Mouse (Mus musculus) lung, postnatal 0 days (tissue): ENCODE results near the gene D130043K22Rik. TPM values are rescaled to one million over a fixed set of nuclear protein-coding genes. Genes with fewer than 3 reads are reported as not detected.
"Not testable (repeated sequence)": the region's sequence is repeated elsewhere in the genome, so short reads cannot be mapped to it uniquely, and the experiment has no call there.

Experiments
- ATAC-seq: fragments of 200-750 bp; cut with Nextera tagmentation; 2 replicates; pipeline ENCODE4 v1.8.0; 2017; ENCODE audit warnings: moderate library complexity
- DNase-seq: peaks from one replicate; pipeline ENCODE4 v3.0.0-alpha.2; 2016; ENCODE audit warnings: low spot score
- H3K27ac ChIP-seq: fragments of 300-500 bp; sonication (generic); 2 replicates; pipeline ENCODE4 v1.5.1; 2014; ENCODE audit warnings: antibody characterized with exemption, mild to moderate bottlenecking, low read length, mixed read lengths
- H3K27me3 ChIP-seq: fragments of 300-500 bp; sonication (generic); replicated peaks from 2 replicates; pipeline ENCODE4 v1.6.1; 2014; ENCODE audit warnings: low read length, mixed read lengths; ENCODE audit not compliant: insufficient read depth
- H3K36me3 ChIP-seq: fragments of 300-500 bp; sonication (generic); 2 replicates; pipeline ENCODE4 v1.6.1; 2014; ENCODE audit warnings: low read length, mixed read lengths; ENCODE audit not compliant: insufficient read depth
- H3K4me1 ChIP-seq: fragments of 300-500 bp; sonication (generic); 2 replicates; pipeline ENCODE4 v1.6.1; 2014; ENCODE audit warnings: antibody characterized with exemption, low read depth, low read length, mixed read lengths; ENCODE audit not compliant: insufficient read depth
- H3K4me2 ChIP-seq: fragments of 300-500 bp; sonication (generic); replicated peaks from 2 replicates; pipeline ENCODE4 v1.6.1; 2014; ENCODE audit warnings: low read depth, mild to moderate bottlenecking, low read length, moderate library complexity, mixed read lengths
- H3K4me3 ChIP-seq: fragments of 300-500 bp; sonication (generic); 2 replicates; pipeline ENCODE4 v1.5.1; 2014; ENCODE audit warnings: low read depth, low read length
- H3K9ac ChIP-seq: fragments of 300-500 bp; sonication (generic); replicated peaks from 2 replicates; pipeline ENCODE4 v1.6.1; 2014; ENCODE audit warnings: low read depth, mild to moderate bottlenecking
- H3K9me3 ChIP-seq: fragments of 300-500 bp; sonication (generic); 2 replicates; pipeline ENCODE4 v1.6.1; 2016; ENCODE audit warnings: low read length, mixed read lengths
- CTCF ChIP-seq: IDR thresholded peaks from 2 replicates; pipeline ENCODE4 v1.5.1; 2016; ENCODE audit warnings: antibody characterized with exemption, mild to moderate bottlenecking
- EP300 ChIP-seq: IDR thresholded peaks from 2 replicates; pipeline ENCODE4 v1.6.1; 2016; ENCODE audit warnings: antibody characterized with exemption, mild to moderate bottlenecking, control low read depth
- WGBS: fragments of 180-500 bp; shearing (Covaris S2); extraction: QIAGEN DNeasy Blood & Tissue Kit; methylation state at CpG from one replicate; pipeline ENCODE4 v1.1.7; 2014; 5-methylcytosine and 5-hydroxymethylcytosine counted together
- polyA plus RNA-seq: library from polyadenylated mRNA; unstranded; fragments of >200 nt; fragmentation: Nextera tagmentation; extraction: Ambion mirVana; gene quantifications from 2 replicates; pipeline ENCODE4 v1.2.1, GENCODE M21; 2015

D130043K22Rik gene
- polyA plus RNA-seq, 1 experiment from 2014 or later: 0.35 TPM

DNA sequence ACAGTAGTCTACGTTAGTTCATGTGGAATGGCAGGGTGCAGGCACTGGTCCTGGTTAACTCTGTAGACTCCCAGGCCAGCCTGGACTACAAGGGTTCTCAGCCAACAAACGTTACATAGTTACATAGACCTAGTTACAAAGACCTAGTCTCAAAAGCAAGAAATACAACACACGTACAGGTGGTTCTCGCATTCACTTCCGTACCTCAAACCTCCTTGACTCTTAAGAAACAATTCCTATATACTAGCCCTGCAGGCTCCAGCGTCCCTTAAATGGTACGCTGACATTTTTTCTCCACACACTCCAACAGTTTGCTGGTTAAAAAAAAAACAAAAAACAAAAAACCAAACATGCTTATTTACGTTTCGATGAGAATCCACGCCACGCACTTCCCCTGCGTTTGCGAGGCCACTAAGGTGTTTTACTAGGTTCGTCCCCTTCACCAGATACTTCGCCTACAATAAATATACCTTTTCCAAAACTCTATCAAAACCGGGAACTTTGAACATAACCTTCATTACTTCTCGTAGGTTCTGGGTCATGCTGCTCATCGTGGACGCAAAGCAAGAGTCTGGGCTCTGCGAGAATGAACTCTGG, 14.1 kb upstream of the D130043K22Rik start:
- TF ChIP-seq EP300: no peak
- no peak for TF ChIP-seq CTCF
- peaks cover 4% of the 10 kb centered on the region; the same call in 1 of the 2 replicates for H3K4me1 ChIP-seq
- DNase-seq (peak; percentile 33), ATAC-seq (no peak)
- no peaks in the 10 kb centered on the region for H3K36me3 ChIP-seq
- H3K9ac ChIP-seq: peak overlapping the region; percentile 63
- H3K9me3 ChIP-seq: no peaks in the 10 kb centered on the region
- H3K4me3 ChIP-seq: peak overlapping the region; percentile 83
- peak overlapping the region; percentile 89 for H3K4me2 ChIP-seq
- WGBS: 2% methylated on average over 20 of the region's 20 CpGs
- no peaks in the 10 kb centered on the region for H3K27me3 ChIP-seq
- peak overlapping the region; percentile 83 for H3K27ac ChIP-seq

DNA sequence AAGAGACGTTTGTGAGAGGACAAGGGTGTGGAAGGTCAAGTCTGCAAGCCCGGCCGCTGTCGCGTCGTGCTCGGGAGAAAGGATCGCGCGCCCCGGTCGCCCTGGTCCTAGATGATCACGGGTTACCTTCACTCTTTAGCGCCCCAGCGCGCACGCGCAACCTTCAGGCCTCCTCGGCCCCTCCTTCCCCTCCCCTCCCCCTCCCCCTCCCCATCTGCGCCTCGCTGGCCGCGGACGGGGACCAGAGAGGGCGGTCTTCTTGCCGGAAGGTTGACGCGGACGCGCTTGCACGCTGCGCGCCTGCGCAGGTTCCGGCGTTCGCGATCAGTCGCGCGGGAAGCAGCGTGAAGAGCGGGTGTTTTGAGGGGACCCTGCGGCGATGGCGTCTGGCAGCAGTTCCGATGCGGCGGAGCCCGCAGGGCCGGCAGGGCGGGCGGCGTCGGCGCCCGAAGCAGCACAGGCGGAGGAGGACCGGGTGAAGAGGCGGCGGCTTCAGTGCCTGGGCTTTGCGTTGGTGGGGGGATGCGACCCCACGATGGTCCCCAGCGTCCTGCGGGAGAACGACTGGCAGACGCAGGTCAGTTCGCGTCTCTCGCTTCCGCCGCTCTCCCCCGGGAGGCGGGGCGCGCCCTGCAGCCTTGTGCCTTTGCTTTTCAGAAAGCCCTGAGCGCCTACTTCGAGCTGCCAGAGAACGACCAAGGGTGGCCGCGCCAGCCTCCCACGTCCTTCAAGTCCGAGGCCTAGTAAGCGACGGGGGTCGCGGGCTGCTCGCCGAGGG, 13.4 kb upstream of the D130043K22Rik start, which contains the start of the genes Acot13 and Tdp2:
Gene Acot13 (minus strand): TSS at position 188 of the 778 bp plus-strand sequence.
Gene Tdp2 (plus strand): TSS at position 327 of the 778 bp plus-strand sequence.
- peak within 1 kb of the TSS; percentile 95 for H3K27ac ChIP-seq
- under 1% methylated on average over 76 of the region's 90 CpGs for WGBS
- TF ChIP-seq CTCF: peak; percentile 29
- TF ChIP-seq EP300: no peak
- no peaks in the 10 kb centered on the region for H3K27me3 ChIP-seq
- H3K36me3 ChIP-seq: no peaks in the 10 kb centered on the region
- peaks cover 4% of the 10 kb centered on the region; the same call in 1 of the 2 replicates for H3K4me1 ChIP-seq
- no peaks in the 10 kb centered on the region for H3K9me3 ChIP-seq
- DNase-seq: peak; percentile 98
- peak within 1 kb of the TSS; percentile 83 for H3K4me3 ChIP-seq
- peak within 1 kb of the TSS; percentile 89 for H3K4me2 ChIP-seq
- peak; percentile 98 for ATAC-seq
- H3K9ac ChIP-seq: peak within 1 kb of the TSS; percentile 84

DNA sequence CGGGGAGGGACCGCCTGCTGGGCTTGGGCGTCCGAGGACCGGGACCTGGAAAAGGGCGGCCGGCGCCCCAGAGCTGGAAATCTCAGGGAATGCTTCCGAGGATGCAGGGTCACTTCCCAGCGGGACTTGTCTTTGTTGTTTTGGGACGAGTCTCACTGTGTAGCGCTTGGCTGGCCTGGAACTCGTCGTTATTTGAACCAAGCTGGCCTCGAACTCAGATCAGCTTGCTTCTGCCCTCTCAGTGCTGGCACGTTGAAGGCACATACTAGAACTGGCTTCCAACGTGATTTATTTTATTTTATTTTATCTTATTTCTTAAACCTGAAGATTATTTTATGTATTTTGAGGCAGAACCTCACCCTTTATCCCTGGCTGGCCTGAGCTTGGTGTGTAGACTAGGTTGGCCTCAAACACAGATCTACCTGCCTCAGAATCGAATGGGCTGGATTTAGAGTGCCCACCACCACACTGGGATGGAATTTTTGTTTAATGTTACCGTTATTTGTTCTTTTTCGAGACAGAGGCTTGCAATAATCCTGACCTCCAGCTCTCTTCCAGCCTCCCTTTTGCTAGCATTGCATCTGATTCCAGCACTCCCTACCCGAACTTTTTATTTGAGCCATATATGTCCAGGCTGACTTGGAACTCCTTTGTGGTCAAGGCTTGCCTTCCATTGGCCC, 12.7 kb upstream of the D130043K22Rik start:
- peak overlapping the region; percentile 84 for H3K9ac ChIP-seq
- no peaks in the 10 kb centered on the region for H3K9me3 ChIP-seq
- 2% methylated on average over 21 of the region's 21 CpGs for WGBS
- H3K36me3 ChIP-seq: no peaks in the 10 kb centered on the region
- H3K4me2 ChIP-seq: peak overlapping the region; percentile 89
- H3K27ac ChIP-seq: peak overlapping the region; percentile 95
- no peak for ATAC-seq
- no peaks in the 10 kb centered on the region for H3K27me3 ChIP-seq
- peaks cover 4% of the 10 kb centered on the region; the same call in 1 of the 2 replicates for H3K4me1 ChIP-seq
- DNase-seq: no peak
- H3K4me3 ChIP-seq: peak overlapping the region; percentile 83
- no peak for TF ChIP-seq CTCF

- TF ChIP-seq CTCF: no peak
- no peak for TF ChIP-seq EP300
- Histone ChIP-seq H3K4me1 (peaks cover 4% of the 10 kb centered on the region; the same call in 1 of the 2 replicates), H3K27me3 (no peaks in the 10 kb centered on the region), H3K4me3 (peak overlapping the region; percentile 83; the same call in 1 of the 2 replicates), H3K27ac (no peak overlapping the region), H3K4me2 (peak overlapping the region; percentile 89; the same call in 1 of the 2 replicates), H3K9ac (0 out of 2 replicates have a peak overlapping the region, but pooled peaks have one; percentile 84), H3K9me3 (no peaks in the 10 kb centered on the region), H3K36me3 (no peaks in the 10 kb centered on the region)
- DNase-seq: no peak
- 21% methylated on average over 2 of the region's 2 CpGs for WGBS
- ATAC-seq: no peak
Measured at GRCm38 (mm10) chr13:24832811-24833155, 12.2 kb upstream of the D130043K22Rik start.

GRCm38 (mm10) chr13:24837765-24838164, 7.2 kb upstream of the D130043K22Rik start:
- not testable (repeated sequence) for H3K4me1 ChIP-seq, H3K27ac ChIP-seq, DNase-seq, H3K4me2 ChIP-seq, H3K9me3 ChIP-seq, H3K4me3 ChIP-seq, ATAC-seq, H3K27me3 ChIP-seq, H3K9ac ChIP-seq
- 0 out of 2 replicates have a peak, but pooled peaks cover 13% of the 10 kb centered on the region for H3K36me3 ChIP-seq
- 92% methylated on average over 8 of the region's 8 CpGs for WGBS

DNA sequence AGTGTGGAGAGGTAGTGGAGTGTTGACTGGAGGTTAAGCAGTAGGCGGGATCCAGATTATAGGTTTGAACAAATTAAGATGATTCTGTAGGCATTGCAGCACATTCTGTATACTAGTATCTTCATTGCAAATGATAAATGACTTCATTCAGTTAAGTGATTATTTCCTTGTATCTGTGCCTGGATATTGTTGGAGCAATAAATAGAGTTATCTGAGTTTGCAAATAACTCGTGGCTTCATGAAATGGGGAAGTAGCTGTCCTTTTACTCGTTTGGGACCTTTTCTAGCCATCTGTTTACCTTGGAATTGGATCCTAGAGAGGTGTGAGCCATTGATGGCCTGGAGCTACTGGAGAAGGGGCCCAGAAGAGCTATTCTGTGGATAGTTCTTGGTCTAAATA, 5.1 kb upstream of the D130043K22Rik start:
- Histone ChIP-seq H3K36me3 (0 out of 2 replicates have a peak, but pooled peaks cover 16% of the 10 kb centered on the region), H3K9me3 (no peaks in the 10 kb centered on the region), H3K27me3 (no peaks in the 10 kb centered on the region), H3K27ac (no peak overlapping the region), H3K4me2 (no peak overlapping the region), H3K9ac (no peak overlapping the region), H3K4me3 (no peak overlapping the region), H3K4me1 (no peaks in the 10 kb centered on the region)
- no peak for ATAC-seq
- no peak for DNase-seq
- WGBS: 53% methylated on average over 3 of the region's 3 CpGs
- TF ChIP-seq CTCF: no peak
- no peak for TF ChIP-seq EP300
